Mouse (Mus musculus): ENCODE results near the gene Prdx5. TPM values are rescaled to one million over a fixed set of nuclear protein-coding genes. Genes with fewer than 3 reads are reported as not detected.
"Not testable (repeated sequence)": the region's sequence is repeated elsewhere in the genome, so short reads cannot be mapped to it uniquely, and the experiment has no call there.

Gene Prdx5
- polyA plus RNA-seq, 1 experiment from 2014 or later = 186 TPM

DNA sequence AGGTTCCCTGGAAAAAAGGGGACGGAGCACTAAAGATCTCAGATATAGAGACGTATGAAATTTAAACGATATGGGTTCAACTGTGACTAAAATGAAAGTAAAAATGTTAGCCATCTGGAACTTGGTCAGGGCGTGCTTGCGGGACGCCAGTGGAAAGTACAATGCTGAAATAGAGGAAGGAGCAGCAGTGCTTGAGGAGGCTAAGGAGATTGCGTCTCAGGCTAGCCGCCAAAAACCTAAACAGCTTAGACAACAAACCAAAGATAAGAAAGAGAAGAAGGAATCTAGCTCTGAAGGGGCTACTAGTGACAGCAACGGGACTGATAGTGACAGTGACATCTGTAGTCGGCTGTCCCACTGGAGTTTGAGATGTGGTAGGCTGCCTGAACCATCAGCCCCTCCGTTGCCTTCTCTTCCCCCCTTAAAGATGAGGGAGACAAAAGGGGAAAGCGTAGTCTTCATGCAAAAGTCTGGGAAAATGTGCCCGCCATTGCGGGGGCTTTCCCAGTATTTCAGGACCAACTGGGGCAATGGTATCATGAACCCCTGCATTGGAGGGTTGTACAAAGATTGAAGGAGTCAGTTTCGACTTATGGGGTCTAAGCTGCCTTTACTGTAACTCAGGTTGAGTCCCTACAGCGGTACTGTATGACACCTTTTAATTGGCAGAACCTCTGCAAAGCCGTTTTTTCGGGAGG is 14.1 kb downstream of the Prdx5 start:
- not testable (repeated sequence) for H3K4me1 ChIP-seq, H3K27ac ChIP-seq

DNA sequence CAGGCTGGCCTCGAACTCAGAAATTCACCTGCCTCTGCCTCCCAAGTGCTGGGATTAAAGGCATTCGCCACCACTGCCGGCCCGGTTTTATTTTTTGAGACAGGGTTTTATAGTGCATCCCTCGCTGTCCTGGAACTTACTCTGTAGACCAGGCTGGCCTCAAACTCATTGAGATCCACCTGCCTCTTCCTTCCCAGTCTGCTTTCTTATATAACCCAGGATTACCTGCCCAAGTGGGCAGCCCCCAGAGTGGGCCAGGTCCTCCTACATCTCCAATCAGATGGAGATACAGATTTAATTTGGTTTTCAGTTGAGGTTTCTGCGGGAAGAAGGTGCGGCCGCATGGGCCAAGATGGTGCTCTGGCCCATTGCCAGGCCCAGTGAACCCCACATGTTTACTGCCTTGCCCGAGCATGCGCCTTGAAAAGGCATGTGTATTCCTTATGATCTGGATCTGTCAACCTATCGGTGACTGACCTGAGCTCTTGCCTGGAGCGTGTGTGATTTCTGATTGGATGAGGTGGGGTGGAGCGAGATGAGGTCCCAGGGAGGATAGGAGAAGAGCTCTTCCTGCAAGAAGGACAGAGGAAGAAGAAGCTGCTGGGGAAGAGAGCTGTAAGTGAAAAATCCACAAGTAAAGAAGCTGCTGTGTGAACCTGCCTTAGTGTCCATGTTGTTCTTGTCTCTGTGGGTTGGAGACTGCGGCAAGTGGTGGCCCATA is 16.0 kb downstream of the Prdx5 start:
- Histone ChIP-seq H3K4me2 (no peak overlapping the region), H3K36me3 (ENCODE audit: poor library complexity, severe bottlenecking) (no peaks in the 10 kb centered on the region), H3K4me1 (no peaks in the 10 kb centered on the region), H3K9ac (no peak overlapping the region), H3K27me3 (no peaks in the 10 kb centered on the region), H3K4me3 (no peak overlapping the region), H3K27ac (no peak overlapping the region), H3K9me3 (replicated peaks) (no peaks in the 10 kb centered on the region; the same call in 1 of the 2 replicates)
- 94% methylated on average over 14 of the region's 14 CpGs for WGBS
- no peak for ATAC-seq

More for the DNA sequence above, 14.1 kb downstream of the Prdx5 start:
- not testable (repeated sequence) for H3K9ac ChIP-seq; H3K9me3 ChIP-seq (replicated peaks); H3K27me3 ChIP-seq; H3K4me2 ChIP-seq; ATAC-seq; H3K4me3 ChIP-seq; H3K36me3 ChIP-seq (ENCODE audit: poor library complexity, severe bottlenecking)
- 91% methylated on average over 18 of the region's 18 CpGs for WGBS

DNA sequence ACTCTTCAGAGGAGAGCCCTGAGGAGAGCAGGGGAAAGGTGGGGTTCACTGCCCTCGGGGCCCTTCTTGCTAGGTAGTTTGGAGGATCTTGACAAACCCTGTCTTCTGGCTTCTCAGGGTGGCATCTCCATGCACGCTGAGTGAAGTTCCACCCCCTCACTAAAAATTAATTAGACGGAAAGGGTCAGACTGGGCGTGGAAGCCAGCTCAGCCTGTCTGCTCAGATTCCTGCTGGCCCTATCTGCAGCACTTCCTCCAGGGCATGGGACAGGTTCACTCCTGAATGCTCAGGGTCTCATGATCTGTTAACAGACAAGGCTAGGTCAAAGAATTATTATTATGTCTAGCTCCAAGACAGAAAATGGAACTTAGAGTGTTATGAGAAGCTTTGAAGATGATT is 17.4 kb downstream of the Prdx5 start:
- Histone ChIP-seq H3K27ac (no peak overlapping the region), H3K9ac (no peak overlapping the region), H3K4me3 (no peak overlapping the region), H3K36me3 (ENCODE audit: poor library complexity, severe bottlenecking) (no peaks in the 10 kb centered on the region), H3K9me3 (replicated peaks) (no peaks in the 10 kb centered on the region; the same call in 1 of the 2 replicates), H3K27me3 (no peaks in the 10 kb centered on the region), H3K4me2 (no peak overlapping the region), H3K4me1 (no peaks in the 10 kb centered on the region)
- no peak for ATAC-seq
- 65% methylated on average over 4 of the region's 4 CpGs for WGBS

DNA sequence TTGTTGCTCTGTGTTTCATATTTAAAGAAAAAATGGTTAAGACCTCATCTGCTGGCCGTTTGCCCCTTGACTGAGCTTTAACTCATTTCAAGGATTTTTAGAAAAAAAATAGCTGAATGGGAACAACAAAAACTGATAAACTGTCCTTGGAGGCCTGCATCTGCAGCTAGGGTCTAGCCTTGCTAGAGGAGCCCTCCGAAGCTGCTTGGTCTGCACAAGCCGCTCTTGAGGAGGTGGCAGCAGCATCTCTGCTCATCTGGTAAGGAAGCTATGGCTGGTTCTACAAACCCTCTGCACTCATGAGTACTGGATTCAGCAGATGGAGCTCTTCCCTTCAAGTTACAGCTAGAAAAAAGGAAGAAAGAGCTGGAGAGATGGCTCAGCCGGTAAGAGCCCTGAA is 31.9 kb downstream of the Prdx5 start:
- 83% methylated on average over 4 of the region's 4 CpGs for whole genome bisulfite sequencing
- H3K9ac ChIP-seq = no peak overlapping the region
- no peak overlapping the region for H3K4me3 ChIP-seq
- no peaks in the 10 kb centered on the region for H3K27me3 ChIP-seq
- no peak for ATAC-seq
- no peaks in the 10 kb centered on the region for H3K36me3 ChIP-seq (ENCODE audit: poor library complexity, severe bottlenecking)
- peaks cover 8% of the 10 kb centered on the region; the same call in 1 of the 2 replicates for H3K9me3 ChIP-seq (replicated peaks)
- H3K27ac ChIP-seq = no peak overlapping the region
- no peak overlapping the region for H3K4me2 ChIP-seq
- H3K4me1 ChIP-seq = no peaks in the 10 kb centered on the region

- no peak overlapping the region for H3K4me2 ChIP-seq
- ATAC-seq = no peak
- H3K27ac ChIP-seq = no peak overlapping the region
- no peaks in the 10 kb centered on the region for H3K27me3 ChIP-seq
- H3K4me3 ChIP-seq = no peak overlapping the region
- H3K9ac ChIP-seq = no peak overlapping the region
- no peaks in the 10 kb centered on the region for H3K36me3 ChIP-seq (ENCODE audit: poor library complexity, severe bottlenecking)
- H3K4me1 ChIP-seq = no peaks in the 10 kb centered on the region
- H3K9me3 ChIP-seq (replicated peaks) = peaks cover 8% of the 10 kb centered on the region; the same call in 1 of the 2 replicates
Observed at GRCm38 (mm10) chr19:6876799-6877198, 33.1 kb downstream of the Prdx5 start.

GRCm38 (mm10) chr19:6875834-6876233 is 34.1 kb downstream of the Prdx5 start:
- H3K4me3 ChIP-seq = no peak overlapping the region
- no peak overlapping the region for H3K9ac ChIP-seq
- no peak overlapping the region for H3K4me2 ChIP-seq

DNA sequence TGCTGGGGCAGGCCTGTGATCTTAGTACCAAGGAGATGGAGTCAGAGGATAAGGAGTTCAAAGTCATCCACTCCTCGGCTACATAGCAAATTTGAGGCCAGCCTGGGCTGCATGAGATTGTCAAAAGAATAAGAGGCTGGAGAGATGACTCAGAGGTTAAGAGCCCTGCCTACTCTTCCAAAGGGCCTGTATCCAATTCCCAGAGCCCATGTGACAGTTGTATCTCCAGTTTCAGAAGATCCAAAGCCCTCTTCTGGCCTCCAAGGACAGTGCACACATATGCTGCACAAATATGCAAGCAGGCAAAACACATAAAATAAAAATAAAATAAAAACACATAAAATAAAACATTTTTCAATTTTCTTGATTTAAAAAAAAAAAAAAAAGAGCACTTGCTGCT is 35.6 kb downstream of the Prdx5 start:
- H3K4me1 ChIP-seq = no peaks in the 10 kb centered on the region
- no peak overlapping the region for H3K9ac ChIP-seq
- H3K4me3 ChIP-seq = no peak overlapping the region
- no peaks in the 10 kb centered on the region for H3K9me3 ChIP-seq (replicated peaks)
- no peaks in the 10 kb centered on the region for H3K27me3 ChIP-seq
- no peak overlapping the region for H3K4me2 ChIP-seq
- H3K27ac ChIP-seq = no peak overlapping the region
- ATAC-seq = no peak
- 80% methylated on average over 1 of the region's 1 CpGs for WGBS
- no peaks in the 10 kb centered on the region for H3K36me3 ChIP-seq (ENCODE audit: poor library complexity, severe bottlenecking)

More at GRCm38 (mm10) chr19:6875834-6876233, 34.1 kb downstream of the Prdx5 start:
- Histone ChIP-seq H3K9me3 (replicated peaks) (peaks cover 7% of the 10 kb centered on the region; the same call in 1 of the 2 replicates), H3K4me1 (no peaks in the 10 kb centered on the region), H3K36me3 (ENCODE audit: poor library complexity, severe bottlenecking) (no peaks in the 10 kb centered on the region), H3K27ac (no peak overlapping the region), H3K27me3 (no peaks in the 10 kb centered on the region)
- WGBS = 97% methylated on average over 6 of the region's 6 CpGs
- ATAC-seq = no peak

DNA sequence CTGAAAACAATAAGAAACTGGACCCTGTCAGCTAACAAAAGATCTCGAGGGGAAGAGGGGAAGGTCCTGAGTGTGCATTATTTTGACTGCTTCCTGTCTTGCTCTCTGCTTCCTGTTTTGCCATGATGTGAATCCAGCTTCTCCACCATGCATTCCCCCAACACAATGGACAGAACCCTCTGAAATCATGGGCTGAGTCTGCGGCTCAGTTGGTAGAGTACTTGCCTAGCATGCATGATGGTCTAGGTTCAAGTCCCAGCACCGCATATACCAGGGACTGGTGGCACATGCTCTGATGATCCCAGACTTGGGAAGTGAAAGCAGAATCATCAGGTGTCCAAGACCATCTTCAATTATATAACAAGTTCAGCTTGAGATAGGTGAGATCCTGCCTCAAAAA is 37.2 kb downstream of the Prdx5 start:
- no peaks in the 10 kb centered on the region for H3K9me3 ChIP-seq (replicated peaks)
- H3K9ac ChIP-seq = no peak overlapping the region
- no peak overlapping the region for H3K4me2 ChIP-seq
- ATAC-seq = no peak
- H3K4me1 ChIP-seq = no peaks in the 10 kb centered on the region
- no peak overlapping the region for H3K27ac ChIP-seq
- H3K27me3 ChIP-seq = no peaks in the 10 kb centered on the region
- H3K4me3 ChIP-seq = no peak overlapping the region
- no peaks in the 10 kb centered on the region for H3K36me3 ChIP-seq (ENCODE audit: poor library complexity, severe bottlenecking)
- 79% methylated on average over 3 of the region's 3 CpGs for whole genome bisulfite sequencing

GRCm38 (mm10) chr19:6871574-6872271 is 38.2 kb downstream of the Prdx5 start:
- H3K4me3 ChIP-seq = no peak overlapping the region
- H3K4me2 ChIP-seq = no peak overlapping the region
- no peaks in the 10 kb centered on the region for H3K4me1 ChIP-seq
- WGBS = 64% methylated on average over 5 of the region's 5 CpGs
- no peak for ATAC-seq
- H3K36me3 ChIP-seq (ENCODE audit: poor library complexity, severe bottlenecking) = no peaks in the 10 kb centered on the region
- no peaks in the 10 kb centered on the region for H3K9me3 ChIP-seq (replicated peaks)
- H3K9ac ChIP-seq = no peak overlapping the region
- no peaks in the 10 kb centered on the region for H3K27me3 ChIP-seq
- no peak overlapping the region for H3K27ac ChIP-seq

- Histone ChIP-seq H3K4me3 (no peak overlapping the region), H3K4me1 (no peaks in the 10 kb centered on the region), H3K27me3 (no peaks in the 10 kb centered on the region), H3K9ac (no peak overlapping the region), H3K9me3 (replicated peaks) (no peaks in the 10 kb centered on the region), H3K4me2 (no peak overlapping the region), H3K36me3 (ENCODE audit: poor library complexity, severe bottlenecking) (no peaks in the 10 kb centered on the region), H3K27ac (no peak overlapping the region)
- 18% methylated on average over 5 of the region's 5 CpGs for WGBS
- ATAC-seq = no peak
Observed at GRCm38 (mm10) chr19:6869355-6869754, 40.6 kb downstream of the Prdx5 start.

DNA sequence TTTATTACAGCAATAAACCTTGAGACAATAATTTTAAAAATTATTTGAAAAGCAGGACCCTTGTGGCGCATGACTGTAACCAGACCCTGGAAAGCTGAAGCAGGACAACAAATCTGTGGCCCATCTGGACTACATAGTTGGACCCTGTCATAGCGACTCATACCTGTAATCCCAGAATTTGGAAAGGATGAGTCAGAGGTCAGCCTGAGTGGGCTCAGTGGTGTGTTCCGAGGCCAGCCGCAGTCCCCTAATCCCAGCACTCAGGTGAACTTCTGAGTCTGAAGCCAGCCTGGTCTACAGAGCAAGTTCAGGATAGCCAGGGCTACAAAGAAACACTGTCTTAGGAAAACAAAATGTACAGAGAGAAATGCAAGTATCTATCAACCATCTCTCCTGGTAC is 48.5 kb downstream of the Prdx5 start:
- Histone ChIP-seq H3K9ac (no peak overlapping the region), H3K4me2 (no peak overlapping the region), H3K9me3 (replicated peaks) (no peaks in the 10 kb centered on the region), H3K27me3 (no peaks in the 10 kb centered on the region), H3K27ac (no peak overlapping the region), H3K36me3 (ENCODE audit: poor library complexity, severe bottlenecking) (no peaks in the 10 kb centered on the region), H3K4me1 (no peaks in the 10 kb centered on the region), H3K4me3 (no peak overlapping the region)
- WGBS = 93% methylated on average over 4 of the region's 4 CpGs
- ATAC-seq = no peak

GRCm38 (mm10) chr19:6860706-6861105 is 49.2 kb downstream of the Prdx5 start:
- Histone ChIP-seq H3K27ac (no peak overlapping the region), H3K36me3 (ENCODE audit: poor library complexity, severe bottlenecking) (no peaks in the 10 kb centered on the region), H3K27me3 (peaks cover 5% of the 10 kb centered on the region; the same call in 1 of the 2 replicates), H3K4me1 (peaks cover 7% of the 10 kb centered on the region), H3K4me3 (no peak overlapping the region), H3K9me3 (replicated peaks) (no peaks in the 10 kb centered on the region), H3K4me2 (no peak overlapping the region), H3K9ac (no peak overlapping the region)
- ATAC-seq = no peak
- 86% methylated on average over 6 of the region's 6 CpGs for WGBS
